Comparison of ENCODE assay signal across 12 mouse cellular contexts in the genomic region with DNA sequence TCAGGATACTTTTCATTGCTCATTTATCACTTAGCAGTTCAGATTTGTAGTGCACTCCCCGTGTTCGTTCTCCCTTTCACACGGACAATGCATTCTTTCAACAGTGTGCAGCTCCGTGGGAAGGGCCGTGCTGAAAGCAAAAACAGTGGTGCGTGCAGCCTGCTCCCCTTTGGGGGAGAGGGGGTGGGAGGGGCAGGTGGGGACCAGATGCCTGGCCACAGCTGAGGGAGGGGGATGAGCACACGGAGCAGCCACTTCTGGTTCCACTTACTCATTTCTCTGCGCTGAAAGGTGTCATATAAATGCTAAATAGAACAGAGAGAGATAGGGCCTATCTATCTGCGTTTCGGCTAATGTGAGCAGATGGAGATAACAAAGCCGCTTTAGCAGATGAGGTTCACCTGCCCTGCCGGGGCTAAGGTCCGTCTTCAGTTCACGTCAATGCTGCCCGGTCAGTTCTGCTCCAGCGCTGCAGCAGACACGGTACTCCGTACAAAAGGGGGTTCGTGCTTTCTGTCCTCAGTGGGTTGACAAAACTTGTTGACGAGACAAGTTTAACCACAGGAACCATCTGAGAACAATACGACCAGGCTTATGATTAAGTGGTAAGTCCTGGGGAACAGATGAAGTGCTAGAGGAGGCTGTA.
DNase-seq lines count a peak whose midpoint lies in the region; ATAC-seq lines count a peak whose summit lies in the region.
"Had no signal": no experiment of that assay in that cellular context is flagged by ENCODE, and none has a peak within 500 bp of the region (broad histone marks: within the 10 kb centered on the region; RNA-seq: fewer than 3 reads in every experiment).

No protein-coding gene starts in this region.

- no peak overlapping the region for H3K9ac ChIP-seq in kidney, embryonic 15.5 days
- no peak overlapping the region for H3K9ac ChIP-seq in embryonic facial prominence, embryonic 13.5 days
- no peak overlapping the region for H3K9ac ChIP-seq in hindbrain, embryonic 15.5 days
- no peak overlapping the region for H3K9ac ChIP-seq in neural tube, embryonic 14.5 days (replicated peaks; ENCODE audit: low read depth, low read length)
- H3K9ac ChIP-seq: liver, embryonic 14.5 days had no signal

- no peak overlapping the region for H3K4me3 ChIP-seq in kidney, embryonic 15.5 days (replicated peaks)
- H3K4me3 ChIP-seq in embryonic facial prominence, embryonic 13.5 days, result no peak overlapping the region
- H3K4me3 ChIP-seq in hindbrain, embryonic 15.5 days, result no peak overlapping the region
- H3K4me3 ChIP-seq in neural tube, embryonic 14.5 days (ENCODE audit: low read depth, low read length), result no peak overlapping the region
- H3K4me3 ChIP-seq: layer of hippocampus, adult 2 months; myocyte had no signal

- 0 out of 2 replicates have a peak, but pooled peaks have one; percentile 25 for ATAC-seq in kidney, embryonic 15.5 days (replicated peaks; ENCODE audit: low FRiP score)
- 0 out of 2 replicates have a peak, but pooled peaks have one; percentile 52 for ATAC-seq in embryonic facial prominence, embryonic 13.5 days (ENCODE audit: insufficient number of reproducible peaks, insufficient read depth, low FRiP score, low TSS enrichment, low read depth)
- 0 out of 2 replicates have a peak, but pooled peaks have one; percentile 34 for ATAC-seq in hindbrain, embryonic 15.5 days (ENCODE audit: low FRiP score, low read depth)
- peak; percentile 46; the same call in 1 of the 2 replicates for ATAC-seq in neural tube, embryonic 14.5 days (ENCODE audit: low read depth)

- DNase-seq in kidney, postnatal 14 days, result no peak
- no peak for DNase-seq in thymus, postnatal 25 days
- DNase-seq in adrenal gland, postnatal 25 days, result no peak
- DNase-seq: thymus, postnatal 36 days had no signal

- no peaks in the 10 kb centered on the region for H3K27me3 ChIP-seq in kidney, embryonic 15.5 days
- H3K27me3 ChIP-seq in embryonic facial prominence, embryonic 13.5 days, result no peaks in the 10 kb centered on the region
- H3K27me3 ChIP-seq in hindbrain, embryonic 15.5 days, result no peaks in the 10 kb centered on the region
- no peaks in the 10 kb centered on the region for H3K27me3 ChIP-seq in neural tube, embryonic 14.5 days (ENCODE audit: control insufficient read depth, insufficient read depth, low read length)

- H3K27ac ChIP-seq in kidney, embryonic 15.5 days, result no peak overlapping the region
- no peak overlapping the region for H3K27ac ChIP-seq in embryonic facial prominence, embryonic 13.5 days
- no peak overlapping the region for H3K27ac ChIP-seq in hindbrain, embryonic 15.5 days (replicated peaks)
- no peak overlapping the region; the same call in 1 of the 2 replicates for H3K27ac ChIP-seq in neural tube, embryonic 14.5 days (ENCODE audit: low read depth, low read length)
- H3K27ac ChIP-seq: layer of hippocampus, adult 2 months; liver, embryonic 14.5 days had no signal

- 42% methylated on average over 21 of the region's 21 CpGs for WGBS in kidney, embryonic 15.5 days
- 46% methylated on average over 21 of the region's 21 CpGs for WGBS in embryonic facial prominence, embryonic 13.5 days
- 36% methylated on average over 21 of the region's 21 CpGs for WGBS in hindbrain, embryonic 15.5 days
- WGBS in neural tube, embryonic 14.5 days, result 32% methylated on average over 21 of the region's 21 CpGs

- H3K4me1 ChIP-seq in kidney, embryonic 15.5 days, result peaks cover 20% of the 10 kb centered on the region
- H3K4me1 ChIP-seq in embryonic facial prominence, embryonic 13.5 days, result peaks cover 28% of the 10 kb centered on the region
- H3K4me1 ChIP-seq in hindbrain, embryonic 15.5 days (replicated peaks), result peaks cover 5% of the 10 kb centered on the region
- H3K4me1 ChIP-seq in neural tube, embryonic 14.5 days (ENCODE audit: control insufficient read depth, insufficient read depth, low read length), result 0 out of 2 replicates have a peak, but pooled peaks cover 9% of the 10 kb centered on the region

- no peaks in the 10 kb centered on the region for H3K9me3 ChIP-seq in kidney, embryonic 15.5 days (replicated peaks)
- H3K9me3 ChIP-seq in embryonic facial prominence, embryonic 13.5 days, result no peaks in the 10 kb centered on the region; the same call in 1 of the 2 replicates
- H3K9me3 ChIP-seq in hindbrain, embryonic 15.5 days, result no peaks in the 10 kb centered on the region
- no peaks in the 10 kb centered on the region for H3K9me3 ChIP-seq in neural tube, embryonic 14.5 days (ENCODE audit: control insufficient read depth, low read length)
- H3K9me3 ChIP-seq: G1E had no signal

- H3K36me3 ChIP-seq in kidney, embryonic 15.5 days, result no peaks in the 10 kb centered on the region
- H3K36me3 ChIP-seq in embryonic facial prominence, embryonic 13.5 days, result no peaks in the 10 kb centered on the region
- no peaks in the 10 kb centered on the region for H3K36me3 ChIP-seq in hindbrain, embryonic 15.5 days
- no peaks in the 10 kb centered on the region for H3K36me3 ChIP-seq in neural tube, embryonic 14.5 days (ENCODE audit: control insufficient read depth, insufficient read depth, low read length)
- H3K36me3 ChIP-seq: G1E had no signal

- peak overlapping the region; percentile 41 for H3K4me2 ChIP-seq in kidney, embryonic 15.5 days
- peak overlapping the region; percentile 43 for H3K4me2 ChIP-seq in embryonic facial prominence, embryonic 13.5 days
- H3K4me2 ChIP-seq in hindbrain, embryonic 15.5 days, result 0 out of 2 replicates have a peak overlapping the region, but pooled peaks have one; percentile 11
- no peak overlapping the region for H3K4me2 ChIP-seq in neural tube, embryonic 14.5 days (ENCODE audit: low read depth, low read length)
